Mouse (Mus musculus) midbrain, embryonic 12.5 days (tissue): ENCODE results near the gene Lin7a. TPM values are rescaled to one million over a fixed set of nuclear protein-coding genes. Genes with fewer than 3 reads are reported as not detected.
A peak's percentile ranks its signal among the peaks of the same experiment; 100 is the strongest.

Source experiments
- ATAC-seq: fragments of 200-750 bp; cut with Nextera tagmentation; 2 replicates; pipeline ENCODE4 v1.8.0; 2017; ENCODE audit warnings: low read depth, moderate TSS enrichment, moderate library complexity; ENCODE audit not compliant: low FRiP score
- H3K27ac ChIP-seq: fragments of 300-500 bp; sonication (generic); replicated peaks from 2 replicates; pipeline ENCODE4 v1.5.1; 2016; ENCODE audit warnings: mild to moderate bottlenecking
- H3K27me3 ChIP-seq: fragments of 300-500 bp; sonication (generic); 2 replicates; pipeline ENCODE4 v1.6.1; 2016; ENCODE audit warnings: mild to moderate bottlenecking
- H3K36me3 ChIP-seq: fragments of 300-500 bp; sonication (generic); 2 replicates; pipeline ENCODE4 v1.6.1; 2016
- H3K4me1 ChIP-seq: fragments of 300-500 bp; sonication (generic); 2 replicates; pipeline ENCODE4 v1.6.1; 2016
- H3K4me2 ChIP-seq: fragments of 300-500 bp; sonication (generic); replicated peaks from 2 replicates; pipeline ENCODE4 v1.6.1; 2016; ENCODE audit warnings: mild to moderate bottlenecking, moderate library complexity
- H3K4me3 ChIP-seq: fragments of 300-500 bp; sonication (generic); 2 replicates; pipeline ENCODE4 v1.5.1; 2016; ENCODE audit warnings: mild to moderate bottlenecking
- H3K9ac ChIP-seq: fragments of 300-500 bp; sonication (generic); replicated peaks from 2 replicates; pipeline ENCODE4 v1.6.1; 2016; ENCODE audit warnings: mild to moderate bottlenecking, moderate library complexity
- H3K9me3 ChIP-seq: fragments of 300-500 bp; sonication (generic); 2 replicates; pipeline ENCODE4 v1.6.1; 2016; ENCODE audit warnings: mild to moderate bottlenecking
- WGBS: fragments of 180-500 bp; shearing (Covaris S2); methylation state at CpG from one replicate; pipeline ENCODE4 v1.1.7; 2016; 5-methylcytosine and 5-hydroxymethylcytosine counted together
- polyA plus RNA-seq: library from polyadenylated mRNA; unstranded; fragments of >200 nt; fragmentation: Nextera tagmentation; extraction: Ambion mirVana; gene quantifications from 2 replicates; pipeline ENCODE4 v1.2.1, GENCODE M21; 2016

The Lin7a gene
- polyA plus RNA-seq, 1 experiment from 2014 or later: 15.4 TPM

GRCm38 (mm10) chr10:107353483-107353882 lies 82.0 kb downstream of the Lin7a start:
- H3K27ac ChIP-seq: no peak overlapping the region
- no peak for ATAC-seq
- no peak overlapping the region for H3K9ac ChIP-seq
- H3K4me1 ChIP-seq: no peaks in the 10 kb centered on the region
- H3K9me3 ChIP-seq: no peaks in the 10 kb centered on the region
- H3K36me3 ChIP-seq: no peaks in the 10 kb centered on the region
- no peak overlapping the region for H3K4me2 ChIP-seq
- peaks cover 3% of the 10 kb centered on the region; the same call in 1 of the 2 replicates for H3K27me3 ChIP-seq
- H3K4me3 ChIP-seq: no peak overlapping the region
- 96% methylated on average over 3 of the region's 3 CpGs for WGBS

- no peaks in the 10 kb centered on the region for H3K4me1 ChIP-seq
- H3K9ac ChIP-seq: no peak overlapping the region
- no peak for ATAC-seq
- no peak overlapping the region for H3K4me2 ChIP-seq
- H3K9me3 ChIP-seq: no peaks in the 10 kb centered on the region
- no peak overlapping the region for H3K27ac ChIP-seq
- no peak overlapping the region for H3K4me3 ChIP-seq
- WGBS: 90% methylated on average over 6 of the region's 6 CpGs
- no peaks in the 10 kb centered on the region for H3K36me3 ChIP-seq
- H3K27me3 ChIP-seq: no peaks in the 10 kb centered on the region
These were observed 87.1 kb downstream of the Lin7a start for GRCm38 (mm10) chr10:107358443-107359040.

GRCm38 (mm10) chr10:107359296-107359695 lies 87.8 kb downstream of the Lin7a start:
- Histone ChIP-seq H3K4me1 (no peaks in the 10 kb centered on the region), H3K9ac (no peak overlapping the region), H3K27ac (no peak overlapping the region), H3K36me3 (no peaks in the 10 kb centered on the region), H3K9me3 (no peaks in the 10 kb centered on the region), H3K4me3 (no peak overlapping the region), H3K4me2 (no peak overlapping the region), H3K27me3 (no peaks in the 10 kb centered on the region)
- ATAC-seq: no peak

- H3K9ac ChIP-seq: no peak overlapping the region
- ATAC-seq: no peak
- H3K36me3 ChIP-seq: no peaks in the 10 kb centered on the region
- H3K27me3 ChIP-seq: no peaks in the 10 kb centered on the region
- H3K4me1 ChIP-seq: no peaks in the 10 kb centered on the region
- no peak overlapping the region for H3K4me3 ChIP-seq
- no peak overlapping the region for H3K4me2 ChIP-seq
- no peak overlapping the region for H3K27ac ChIP-seq
- 71% methylated on average over 4 of the region's 4 CpGs for WGBS
- no peaks in the 10 kb centered on the region; the same call in 1 of the 2 replicates for H3K9me3 ChIP-seq
These were observed 90.1 kb downstream of the Lin7a start for GRCm38 (mm10) chr10:107361546-107361945.

GRCm38 (mm10) chr10:107362026-107362425 lies 90.5 kb downstream of the Lin7a start:
- H3K36me3 ChIP-seq: no peaks in the 10 kb centered on the region
- WGBS: 92% methylated on average over 2 of the region's 2 CpGs
- no peak overlapping the region for H3K4me2 ChIP-seq
- no peak for ATAC-seq
- no peak overlapping the region for H3K4me3 ChIP-seq
- H3K9me3 ChIP-seq: no peaks in the 10 kb centered on the region; the same call in 1 of the 2 replicates
- H3K27ac ChIP-seq: no peak overlapping the region
- no peak overlapping the region for H3K9ac ChIP-seq
- no peaks in the 10 kb centered on the region for H3K27me3 ChIP-seq
- no peaks in the 10 kb centered on the region for H3K4me1 ChIP-seq

GRCm38 (mm10) chr10:107363049-107363816 lies 91.7 kb downstream of the Lin7a start:
- Histone ChIP-seq H3K4me2 (no peak overlapping the region), H3K27me3 (no peaks in the 10 kb centered on the region), H3K9ac (no peak overlapping the region), H3K9me3 (no peaks in the 10 kb centered on the region; the same call in 1 of the 2 replicates), H3K4me3 (no peak overlapping the region), H3K4me1 (no peaks in the 10 kb centered on the region), H3K27ac (no peak overlapping the region), H3K36me3 (no peaks in the 10 kb centered on the region)
- WGBS: 94% methylated on average over 16 of the region's 16 CpGs
- no peak for ATAC-seq

- H3K9ac ChIP-seq: no peak overlapping the region
- H3K9me3 ChIP-seq: no peaks in the 10 kb centered on the region
- H3K4me3 ChIP-seq: no peak overlapping the region
- no peaks in the 10 kb centered on the region; the same call in 1 of the 2 replicates for H3K4me1 ChIP-seq
- no peaks in the 10 kb centered on the region for H3K27me3 ChIP-seq
- H3K27ac ChIP-seq: no peak overlapping the region
- ATAC-seq: no peak
- H3K4me2 ChIP-seq: no peak overlapping the region
- H3K36me3 ChIP-seq: no peaks in the 10 kb centered on the region
- WGBS: 75% methylated on average over 2 of the region's 2 CpGs
These were observed 105.7 kb downstream of the Lin7a start for GRCm38 (mm10) chr10:107377218-107377617.

GRCm38 (mm10) chr10:107381143-107381746 lies 109.8 kb downstream of the Lin7a start:
- Histone ChIP-seq H3K9ac (no peak overlapping the region), H3K9me3 (no peaks in the 10 kb centered on the region), H3K4me1 (no peaks in the 10 kb centered on the region; the same call in 1 of the 2 replicates), H3K27me3 (no peaks in the 10 kb centered on the region), H3K27ac (0 out of 2 replicates have a peak overlapping the region, but pooled peaks have one; percentile 20), H3K4me3 (no peak overlapping the region), H3K4me2 (no peak overlapping the region), H3K36me3 (no peaks in the 10 kb centered on the region)
- 69% methylated on average over 4 of the region's 4 CpGs for whole genome bisulfite sequencing
- ATAC-seq: no peak

GRCm38 (mm10) chr10:107383825-107384224 lies 112.3 kb downstream of the Lin7a start:
- ATAC-seq: no peak

GRCm38 (mm10) chr10:107389505-107389904 lies 118.0 kb downstream of the Lin7a start:
- no peak overlapping the region for H3K4me2 ChIP-seq
- peak; percentile 80 for ATAC-seq
- H3K27ac ChIP-seq: no peak overlapping the region
- H3K4me3 ChIP-seq: no peak overlapping the region
- H3K36me3 ChIP-seq: no peaks in the 10 kb centered on the region
- H3K4me1 ChIP-seq: no peaks in the 10 kb centered on the region
- H3K27me3 ChIP-seq: no peaks in the 10 kb centered on the region
- H3K9me3 ChIP-seq: no peaks in the 10 kb centered on the region
- WGBS: 58% methylated on average over 4 of the region's 4 CpGs
- H3K9ac ChIP-seq: no peak overlapping the region

More at GRCm38 (mm10) chr10:107383825-107384224, 112.3 kb downstream of the Lin7a start:
- no peaks in the 10 kb centered on the region for H3K27me3 ChIP-seq
- no peak overlapping the region for H3K4me2 ChIP-seq
- H3K27ac ChIP-seq: no peak overlapping the region
- H3K36me3 ChIP-seq: no peaks in the 10 kb centered on the region
- H3K9me3 ChIP-seq: no peaks in the 10 kb centered on the region
- H3K9ac ChIP-seq: no peak overlapping the region
- H3K4me1 ChIP-seq: no peaks in the 10 kb centered on the region; the same call in 1 of the 2 replicates
- H3K4me3 ChIP-seq: no peak overlapping the region

GRCm38 (mm10) chr10:107405347-107405746 lies 133.9 kb downstream of the Lin7a start:
- WGBS: 78% methylated on average over 4 of the region's 4 CpGs
- no peak overlapping the region for H3K4me2 ChIP-seq
- H3K9me3 ChIP-seq: no peaks in the 10 kb centered on the region
- H3K9ac ChIP-seq: no peak overlapping the region
- no peaks in the 10 kb centered on the region for H3K27me3 ChIP-seq
- H3K36me3 ChIP-seq: no peaks in the 10 kb centered on the region
- no peak for ATAC-seq
- H3K4me3 ChIP-seq: no peak overlapping the region
- no peaks in the 10 kb centered on the region for H3K4me1 ChIP-seq
- no peak overlapping the region for H3K27ac ChIP-seq

- ATAC-seq: no peak
- H3K9ac ChIP-seq: no peak overlapping the region
- WGBS: 90% methylated on average over 14 of the region's 14 CpGs
These were observed 146.8 kb downstream of the Lin7a start for GRCm38 (mm10) chr10:107418306-107418705.

More at GRCm38 (mm10) chr10:107418306-107418705, 146.8 kb downstream of the Lin7a start:
- no peak overlapping the region for H3K27ac ChIP-seq
- H3K4me1 ChIP-seq: no peaks in the 10 kb centered on the region
- no peaks in the 10 kb centered on the region for H3K27me3 ChIP-seq
- no peaks in the 10 kb centered on the region for H3K36me3 ChIP-seq
- no peak overlapping the region for H3K4me2 ChIP-seq
- no peaks in the 10 kb centered on the region for H3K9me3 ChIP-seq
- H3K4me3 ChIP-seq: no peak overlapping the region
